Mouse (Mus musculus): ENCODE measurements at regions not wholly inside any gene's neighbourhood (a gene's known extent, or its start where the extent isn't known, plus 50 kb on each side); places are given as distances from the start of the nearest gene placed in this dataset.

- CTCF ChIA-PET: no interaction called here
- POLR2A ChIA-PET: interaction anchor here in 1 of 4 experiments (0.7 kb wide), 1 partner anchor 9 kb away, joined by 3 read pairs; no protein-coding TSS in a partner anchor
Observed at GRCm38 (mm10) chr11:45235476-45236412, 616.1 kb upstream of the Clint1 start.

GRCm38 (mm10) chr11:45237056-45237455 is 614.8 kb upstream of the Clint1 start:
- CTCF ChIA-PET: no interaction called here
- POLR2A ChIA-PET: interaction anchor here in 1 of 4 experiments (0.5 kb wide), 1 partner anchor 634 kb away, joined by 3 read pairs; no protein-coding TSS in a partner anchor

GRCm38 (mm10) chr11:45239044-45239443 is 612.8 kb upstream of the Clint1 start:
- CTCF ChIA-PET: no interaction called here
- POLR2A ChIA-PET: no interaction called here

- ChIA-PET POLR2A (no interaction called here), CTCF (no interaction called here)
Observed at GRCm38 (mm10) chr11:45240419-45240818, 611.4 kb upstream of the Clint1 start.

- POLR2A ChIA-PET: no interaction called here
- CTCF ChIA-PET: no interaction called here
Observed at GRCm38 (mm10) chr11:45241671-45242070, 610.2 kb upstream of the Clint1 start.

- ChIA-PET POLR2A (interaction anchor here in 1 of 4 experiments (1.3 kb wide), 1 partner anchor 10 kb away, joined by 3 read pairs; no protein-coding TSS in a partner anchor), CTCF (no interaction called here)
Observed at GRCm38 (mm10) chr11:45244796-45245195, 607.1 kb upstream of the Clint1 start.

- ChIA-PET POLR2A (no interaction called here), CTCF (no interaction called here)
Observed at GRCm38 (mm10) chr11:45256019-45256418, 595.8 kb upstream of the Clint1 start.

GRCm38 (mm10) chr11:45262198-45262597 is 589.7 kb upstream of the Clint1 start:
- ChIA-PET POLR2A (no interaction called here), CTCF (no interaction called here)

DNA sequence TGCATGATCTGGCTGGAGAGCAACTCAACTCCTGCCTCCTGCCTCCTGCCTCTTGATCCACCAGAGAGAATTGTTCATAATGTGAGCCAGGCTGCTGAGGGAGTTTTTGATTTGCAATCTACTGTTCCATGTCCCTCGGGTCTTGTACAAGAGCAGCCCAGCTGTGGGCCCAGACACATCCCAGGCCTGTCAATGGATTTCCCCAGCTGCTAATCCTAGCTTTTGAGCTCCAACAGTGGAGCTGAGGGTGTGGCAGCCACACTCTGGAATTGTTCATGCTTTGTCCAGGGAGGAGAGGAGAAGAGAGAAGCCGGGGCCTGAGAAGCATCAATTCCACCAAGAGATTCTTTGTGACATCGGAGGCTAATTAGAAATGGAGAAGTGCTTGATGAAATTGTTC is 587.9 kb upstream of the Clint1 start:
- CTCF ChIA-PET: no interaction called here
- POLR2A ChIA-PET: interaction anchor here in 1 of 4 experiments (0.6 kb wide), 1 partner anchor 605 kb away, joined by 3 read pairs; no protein-coding TSS in a partner anchor

DNA sequence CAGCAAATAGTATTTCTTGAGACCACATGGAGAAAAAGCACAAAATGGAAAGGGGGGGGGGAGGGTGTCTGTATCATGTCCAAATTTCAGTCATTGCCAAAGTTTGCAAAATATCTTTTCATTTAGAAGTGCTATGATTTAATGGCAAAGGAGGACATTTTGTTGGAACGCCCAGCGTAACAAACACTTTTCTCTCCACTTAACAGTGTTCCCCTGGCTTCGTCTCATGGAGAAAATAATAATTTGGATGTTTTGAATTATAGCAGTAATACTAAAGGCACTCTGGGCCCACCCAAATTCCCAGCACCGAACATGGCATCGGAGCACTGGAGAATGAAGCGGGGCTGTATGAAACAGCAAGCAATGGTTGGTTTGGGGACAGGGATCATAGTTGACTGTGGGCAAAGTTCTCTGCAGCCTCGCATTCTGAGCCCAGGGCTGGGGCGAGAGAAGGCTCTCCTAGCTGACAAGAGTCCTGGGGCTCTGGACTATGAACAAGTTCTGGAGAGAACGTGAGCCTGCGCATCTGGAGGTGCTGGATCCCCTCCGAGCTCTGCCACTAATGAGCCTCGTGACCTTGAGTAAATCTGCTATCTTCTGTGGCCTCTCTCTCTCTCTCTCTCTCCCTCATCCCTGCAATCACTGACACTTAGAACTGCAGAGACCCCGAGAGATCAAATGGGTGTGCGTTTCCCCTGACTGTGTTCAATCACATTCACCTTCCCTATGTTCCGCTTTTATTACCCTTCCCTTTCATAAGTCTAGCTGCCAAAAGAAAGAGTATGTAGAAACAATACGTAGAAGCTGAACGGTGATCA is 586.5 kb upstream of the Clint1 start:
- CTCF ChIA-PET: no interaction called here
- POLR2A ChIA-PET: no interaction called here

DNA sequence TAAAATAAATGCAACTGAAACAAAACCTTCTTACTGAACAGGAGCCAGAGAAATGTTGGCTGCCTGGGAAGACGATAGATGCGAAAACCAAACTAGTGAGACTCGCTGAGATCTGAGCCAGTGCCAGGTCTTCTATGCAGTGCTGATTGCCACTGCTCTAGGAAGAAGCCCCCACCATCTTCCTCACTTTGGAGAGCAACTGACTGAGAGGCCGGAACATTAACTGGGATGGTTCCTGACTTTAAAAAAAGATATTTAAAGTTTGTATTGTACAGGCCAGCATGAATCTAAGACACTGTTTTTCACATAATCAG is 585.9 kb upstream of the Clint1 start:
- CTCF ChIA-PET: no interaction called here
- POLR2A ChIA-PET: no interaction called here

DNA sequence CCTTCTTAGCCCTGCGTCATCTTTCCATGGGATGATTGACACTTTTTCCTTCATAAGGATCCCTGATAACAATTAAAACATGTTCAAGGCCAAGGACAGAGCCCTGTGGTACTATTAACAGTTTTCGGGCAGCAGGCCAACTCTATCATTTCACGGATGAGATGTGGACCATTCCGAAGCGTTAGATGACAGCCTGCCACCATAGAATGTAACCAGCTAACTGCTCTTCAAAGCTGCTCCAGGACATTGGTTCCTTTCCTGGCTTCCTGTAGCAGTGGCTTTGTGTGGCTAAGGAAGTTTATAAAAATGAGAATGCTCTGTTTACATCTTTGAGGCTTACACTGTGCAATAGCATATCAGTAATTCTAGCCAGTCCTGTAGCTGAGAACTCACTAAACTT is 582.6 kb upstream of the Clint1 start:
- CTCF ChIA-PET: no interaction called here
- POLR2A ChIA-PET: no interaction called here

DNA sequence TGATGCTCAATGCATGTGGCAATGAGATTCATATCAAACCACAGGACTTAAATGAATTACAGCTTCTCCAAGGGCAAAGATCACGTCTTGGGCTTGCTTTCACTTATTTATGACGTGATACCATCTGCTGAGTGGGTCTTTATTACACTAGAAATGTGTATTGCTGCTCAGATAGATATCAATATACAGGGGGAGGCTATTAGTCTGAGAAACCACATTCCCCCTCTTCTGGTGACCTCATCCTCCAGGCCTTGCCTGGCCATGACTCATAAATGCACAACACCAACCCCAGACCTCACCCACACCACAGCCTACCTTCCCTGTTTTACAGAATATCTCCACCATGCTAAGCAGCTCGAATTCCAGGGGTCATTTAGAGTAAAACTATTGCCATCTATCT is 580.6 kb upstream of the Clint1 start:
- POLR2A ChIA-PET: no interaction called here
- CTCF ChIA-PET: no interaction called here

GRCm38 (mm10) chr11:45274446-45275119 is 577.3 kb upstream of the Clint1 start:
- ChIA-PET CTCF (no interaction called here), POLR2A (interaction anchor here in 1 of 4 experiments (0.7 kb wide), 1 partner anchor 30 kb away, joined by 8 read pairs; no protein-coding TSS in a partner anchor)

GRCm38 (mm10) chr11:45275170-45275569 is 576.7 kb upstream of the Clint1 start:
- POLR2A ChIA-PET: interaction anchor here in 1 of 4 experiments (0.7 kb wide), 1 partner anchor 29 kb away, joined by 8 read pairs; no protein-coding TSS in a partner anchor
- CTCF ChIA-PET: no interaction called here

DNA sequence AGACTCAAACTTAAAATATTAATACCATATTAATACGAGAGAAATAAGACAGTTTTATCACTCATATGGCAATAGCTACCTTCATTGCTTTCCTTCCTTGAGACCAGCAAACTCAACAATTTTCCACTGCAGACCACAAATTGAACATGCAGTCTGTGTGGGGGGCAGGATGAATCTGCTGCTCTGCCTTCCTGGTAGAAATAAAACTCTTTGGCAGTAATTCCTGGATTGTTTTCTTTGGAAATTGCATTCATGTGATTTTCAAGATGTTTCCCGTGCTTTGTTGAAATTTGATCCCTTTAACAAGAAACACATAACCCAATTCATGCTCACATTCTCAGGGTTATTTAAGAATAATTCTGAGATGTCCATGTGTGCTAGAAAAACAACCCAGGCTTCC is 555.1 kb upstream of the Clint1 start:
- ChIA-PET POLR2A (no interaction called here), CTCF (no interaction called here)

- ChIA-PET CTCF (no interaction called here), POLR2A (no interaction called here)
Observed at GRCm38 (mm10) chr11:45311934-45312333, 539.9 kb upstream of the Clint1 start.

DNA sequence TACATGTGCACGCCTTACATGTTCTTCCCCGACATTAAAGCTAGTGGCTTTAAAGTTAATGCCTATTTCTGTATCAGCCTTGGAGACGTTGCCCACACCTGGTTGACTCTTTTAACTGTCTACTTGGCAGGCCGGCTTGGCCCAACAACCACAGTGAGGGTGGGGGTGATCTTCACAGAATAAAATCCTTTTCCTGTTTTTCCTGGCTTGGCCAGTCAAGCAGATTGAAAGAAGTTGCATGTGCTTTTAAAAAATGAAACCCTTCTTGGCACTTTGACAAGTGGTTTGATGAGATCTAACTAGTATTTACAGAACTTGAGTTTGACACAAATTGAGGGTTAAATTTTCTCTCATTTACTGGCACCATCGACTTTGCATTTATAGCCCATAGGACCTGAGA is 528.1 kb upstream of the Clint1 start:
- ChIA-PET CTCF (interaction anchor here in 1 of 4 experiments (0.5 kb wide), 1 partner anchor 9 kb away, joined by 3 read pairs; no protein-coding TSS in a partner anchor), POLR2A (no interaction called here)

- ChIA-PET POLR2A (interaction anchor here in 1 of 4 experiments (0.6 kb wide), 1 partner anchor 92 kb away, joined by 6 read pairs; no protein-coding TSS in a partner anchor), CTCF (no interaction called here)
Observed at GRCm38 (mm10) chr11:45330319-45330718, 521.5 kb upstream of the Clint1 start.

- ChIA-PET POLR2A (no interaction called here), CTCF (no interaction called here)
Observed at GRCm38 (mm10) chr11:45333756-45334155, 518.1 kb upstream of the Clint1 start.

Measured in embryonic stem cell, embryonic (primary cell).